13 mouse cellular contexts compared by ENCODE assay signal in genomic region chr15:74282440-74283171, GRCm38 (mm10).
DNase-seq lines count a peak whose midpoint lies in the region; ATAC-seq and TF ChIP-seq lines count a peak whose summit lies in the region.
"Had no signal": no experiment of that assay in that cellular context is flagged by ENCODE, and none has a peak within 500 bp of the region (broad histone marks: within the 10 kb centered on the region; RNA-seq: fewer than 3 reads in every experiment).

No protein-coding gene starts in this region.

- H3K9me3 ChIP-seq in hindbrain, embryonic 12.5 days (replicated peaks) = no peaks in the 10 kb centered on the region
- no peaks in the 10 kb centered on the region for H3K9me3 ChIP-seq in hindbrain, embryonic 10.5 days
- no peaks in the 10 kb centered on the region for H3K9me3 ChIP-seq in hindbrain, embryonic 14.5 days (ENCODE audit: control insufficient read depth, low read length)
- no peaks in the 10 kb centered on the region for H3K9me3 ChIP-seq in midbrain, postnatal 0 days (ENCODE audit: low read length)
- H3K9me3 ChIP-seq: heart, embryonic 12.5 days; liver, embryonic 13.5 days had no signal

- intact Hi-C loops in heart, postnatal 36 days (cut with DNase I) = no loop called here

- no peaks in the 10 kb centered on the region for H3K27me3 ChIP-seq in hindbrain, embryonic 12.5 days
- peaks cover 8% of the 10 kb centered on the region for H3K27me3 ChIP-seq in hindbrain, embryonic 10.5 days (ENCODE audit: insufficient read depth, poor library complexity, severe bottlenecking)
- no peaks in the 10 kb centered on the region for H3K27me3 ChIP-seq in hindbrain, embryonic 14.5 days (ENCODE audit: control insufficient read depth, insufficient read depth, low read length)
- no peaks in the 10 kb centered on the region for H3K27me3 ChIP-seq in midbrain, postnatal 0 days (ENCODE audit: insufficient read depth, low read length)
- H3K27me3 ChIP-seq: liver, embryonic 13.5 days had no signal

- no peak overlapping the region for H3K9ac ChIP-seq in hindbrain, embryonic 12.5 days
- peak overlapping the region; percentile 42 for H3K9ac ChIP-seq in hindbrain, embryonic 14.5 days
- no peak overlapping the region for H3K9ac ChIP-seq in midbrain, postnatal 0 days (replicated peaks; ENCODE audit: low read length, poor library complexity, severe bottlenecking)
- H3K9ac ChIP-seq: heart, embryonic 12.5 days; liver, embryonic 13.5 days had no signal

- WGBS in hindbrain, embryonic 12.5 days = 70% methylated on average over 7 of the region's 7 CpGs
- 82% methylated on average over 7 of the region's 7 CpGs for WGBS in hindbrain, embryonic 10.5 days
- 44% methylated on average over 7 of the region's 7 CpGs for WGBS in hindbrain, embryonic 14.5 days
- 27% methylated on average over 7 of the region's 7 CpGs for WGBS in midbrain, postnatal 0 days

- DNase-seq in adrenal gland, adult 2 months = peak; percentile 12
- no peak for DNase-seq in adrenal gland, postnatal 14 days
- no peak for DNase-seq in hindbrain, embryonic 10.5 days (ENCODE audit: low spot score)
- no peak for DNase-seq in hindbrain, embryonic 14.5 days (ENCODE audit: low spot score)
- DNase-seq in midbrain, postnatal 0 days (ENCODE audit: low spot score) = peak; percentile 52
- DNase-seq in heart, postnatal 4 days = no peak
- no peak for DNase-seq in heart, postnatal 36 days
- DNase-seq: adrenal gland, postnatal 25 days; kidney, adult 9 months; liver, embryonic 13.5 days; thymus, adult 18-20 months had no signal

- ATAC-seq in hindbrain, embryonic 12.5 days (ENCODE audit: low FRiP score) = no peak
- ATAC-seq in hindbrain, embryonic 14.5 days (ENCODE audit: low FRiP score) = peak; percentile 38; the same call in 1 of the 2 replicates
- ATAC-seq in midbrain, postnatal 0 days (ENCODE audit: low FRiP score) = peak; percentile 31; the same call in 1 of the 2 replicates

- H3K4me2 ChIP-seq in hindbrain, embryonic 12.5 days (replicated peaks) = no peak overlapping the region
- no peak overlapping the region for H3K4me2 ChIP-seq in hindbrain, embryonic 14.5 days (replicated peaks)
- H3K4me2 ChIP-seq in midbrain, postnatal 0 days (ENCODE audit: low read depth, low read length, poor library complexity, severe bottlenecking) = no peak overlapping the region
- H3K4me2 ChIP-seq: heart, embryonic 12.5 days; liver, embryonic 13.5 days had no signal

- TF ChIP-seq CTCF in midbrain, postnatal 0 days (IDR thresholded peaks at IDR 0.05) = no peak

- no peaks in the 10 kb centered on the region for H3K36me3 ChIP-seq in hindbrain, embryonic 12.5 days
- H3K36me3 ChIP-seq in hindbrain, embryonic 10.5 days = no peaks in the 10 kb centered on the region
- H3K36me3 ChIP-seq in hindbrain, embryonic 14.5 days (replicated peaks; ENCODE audit: control insufficient read depth, insufficient read depth) = no peaks in the 10 kb centered on the region
- H3K36me3 ChIP-seq in midbrain, postnatal 0 days (ENCODE audit: insufficient read depth, low read length) = no peaks in the 10 kb centered on the region
- H3K36me3 ChIP-seq: heart, embryonic 12.5 days; liver, embryonic 13.5 days had no signal

- H3K4me3 ChIP-seq in hindbrain, embryonic 12.5 days = no peak overlapping the region
- no peak overlapping the region for H3K4me3 ChIP-seq in hindbrain, embryonic 10.5 days
- H3K4me3 ChIP-seq in hindbrain, embryonic 14.5 days (replicated peaks; ENCODE audit: low read length) = no peak overlapping the region
- no peak overlapping the region for H3K4me3 ChIP-seq in midbrain, postnatal 0 days (ENCODE audit: low read depth, low read length)
- H3K4me3 ChIP-seq: heart, embryonic 12.5 days; liver, embryonic 13.5 days had no signal

- peaks cover 14% of the 10 kb centered on the region for H3K4me1 ChIP-seq in hindbrain, embryonic 12.5 days
- peaks cover 12% of the 10 kb centered on the region for H3K4me1 ChIP-seq in hindbrain, embryonic 10.5 days (replicated peaks)
- H3K4me1 ChIP-seq in hindbrain, embryonic 14.5 days (replicated peaks; ENCODE audit: control insufficient read depth, insufficient read depth, low read length) = peaks cover 19% of the 10 kb centered on the region
- peaks cover 10% of the 10 kb centered on the region for H3K4me1 ChIP-seq in midbrain, postnatal 0 days (ENCODE audit: insufficient read depth, low read length)
- H3K4me1 ChIP-seq: heart, embryonic 12.5 days; liver, embryonic 13.5 days had no signal

- H3K27ac ChIP-seq in hindbrain, embryonic 12.5 days = peak overlapping the region; percentile 37; the same call in 1 of the 2 replicates
- no peak overlapping the region for H3K27ac ChIP-seq in hindbrain, embryonic 10.5 days
- peak overlapping the region; percentile 79 for H3K27ac ChIP-seq in hindbrain, embryonic 14.5 days
- peak overlapping the region; percentile 48; the same call in 1 of the 2 replicates for H3K27ac ChIP-seq in midbrain, postnatal 0 days (ENCODE audit: low read depth, low read length)
- H3K27ac ChIP-seq: liver, embryonic 13.5 days had no signal

Comparison
In these comparisons a context has a peak if more than half of its experiments do, and no peak if none do; other contexts are left out.
1. DNase-seq: peak in adrenal gland, adult 2 months (single experiment) and midbrain, postnatal 0 days (single experiment); none in adrenal gland, postnatal 14 days (single experiment), hindbrain, embryonic 10.5 days (single experiment), hindbrain, embryonic 14.5 days (single experiment), heart, postnatal 4 days (single experiment) and heart, postnatal 36 days (0 of 2).